Mouse (Mus musculus): ENCODE results near the gene Ppt2. TPM values are rescaled to one million over a fixed set of nuclear protein-coding genes. Genes with fewer than 3 reads are reported as not detected.
A peak's percentile ranks its signal among the peaks of the same experiment; 100 is the strongest.

Gene Ppt2
- total RNA-seq, 2 experiments from 2014 or later, result 4.0 to 6.7 TPM

- no peak for ATAC-seq (replicated peaks; ENCODE audit: low FRiP score, poor library complexity, severe bottlenecking)
These were observed 29.8 kb upstream of the Ppt2 start for GRCm38 (mm10) chr17:34658145-34658544.

- no peak for ATAC-seq (replicated peaks; ENCODE audit: low FRiP score, poor library complexity, severe bottlenecking)
These were observed 29.0 kb upstream of the Ppt2 start for GRCm38 (mm10) chr17:34657271-34657670.

GRCm38 (mm10) chr17:34656666-34657065 is 28.4 kb upstream of the Ppt2 start:
- no peak for ATAC-seq (replicated peaks; ENCODE audit: low FRiP score, poor library complexity, severe bottlenecking)

GRCm38 (mm10) chr17:34655581-34655991 is 27.3 kb upstream of the Ppt2 start:
- ATAC-seq (replicated peaks; ENCODE audit: low FRiP score, poor library complexity, severe bottlenecking), result no peak

GRCm38 (mm10) chr17:34655160-34655559 is 26.9 kb upstream of the Ppt2 start:
- ATAC-seq (replicated peaks; ENCODE audit: low FRiP score, poor library complexity, severe bottlenecking), result no peak

GRCm38 (mm10) chr17:34654392-34654791 is 26.1 kb upstream of the Ppt2 start:
- no peak for ATAC-seq (replicated peaks; ENCODE audit: low FRiP score, poor library complexity, severe bottlenecking)

GRCm38 (mm10) chr17:34653746-34654285 is 25.5 kb upstream of the Ppt2 start:
- 0 out of 2 replicates have a peak, but pooled peaks have one; percentile 51 for ATAC-seq (replicated peaks; ENCODE audit: low FRiP score, poor library complexity, severe bottlenecking)

- ATAC-seq (replicated peaks; ENCODE audit: low FRiP score, poor library complexity, severe bottlenecking), result no peak
These were observed 24.7 kb upstream of the Ppt2 start for GRCm38 (mm10) chr17:34652985-34653384.

GRCm38 (mm10) chr17:34652546-34652945 is 24.2 kb upstream of the Ppt2 start:
- ATAC-seq (replicated peaks; ENCODE audit: low FRiP score, poor library complexity, severe bottlenecking), result no peak

GRCm38 (mm10) chr17:34651507-34652221 is 23.4 kb upstream of the Ppt2 start:
- no peak for ATAC-seq (replicated peaks; ENCODE audit: low FRiP score, poor library complexity, severe bottlenecking)

GRCm38 (mm10) chr17:34650781-34651180 is 22.5 kb upstream of the Ppt2 start:
- no peak for ATAC-seq (replicated peaks; ENCODE audit: low FRiP score, poor library complexity, severe bottlenecking)

- no peak for ATAC-seq (replicated peaks; ENCODE audit: low FRiP score, poor library complexity, severe bottlenecking)
These were observed 21.0 kb upstream of the Ppt2 start for GRCm38 (mm10) chr17:34649106-34649864.

- ATAC-seq (replicated peaks; ENCODE audit: low FRiP score, poor library complexity, severe bottlenecking), result no peak
These were observed 20.0 kb upstream of the Ppt2 start for GRCm38 (mm10) chr17:34648141-34648890.

GRCm38 (mm10) chr17:34646906-34647787 is 18.8 kb upstream of the Ppt2 start, which contains the start of gene Atf6b:
Atf6b (plus strand) TSS chr17:34647146.
- ATAC-seq (replicated peaks; ENCODE audit: low FRiP score, poor library complexity, severe bottlenecking), result peak; percentile 94

GRCm38 (mm10) chr17:34645831-34646511 is 17.7 kb upstream of the Ppt2 start:
- no peak for ATAC-seq (replicated peaks; ENCODE audit: low FRiP score, poor library complexity, severe bottlenecking)

- ATAC-seq (replicated peaks; ENCODE audit: low FRiP score, poor library complexity, severe bottlenecking), result no peak
These were observed 17.0 kb upstream of the Ppt2 start for GRCm38 (mm10) chr17:34645256-34645829.

- peak; percentile 78 for ATAC-seq (replicated peaks; ENCODE audit: low FRiP score, poor library complexity, severe bottlenecking)
These were observed 16.3 kb upstream of the Ppt2 start, which contains the start of gene Fkbpl for GRCm38 (mm10) chr17:34644608-34645007. Fkbpl (plus strand) TSS chr17:34644764.

GRCm38 (mm10) chr17:34643944-34644343 is 15.6 kb upstream of the Ppt2 start:
- no peak for ATAC-seq (replicated peaks; ENCODE audit: low FRiP score, poor library complexity, severe bottlenecking)
